Mouse (Mus musculus): ENCODE measurements around the gene Spn. TPM values are rescaled to one million over a fixed set of nuclear protein-coding genes. Genes with fewer than 3 reads are reported as not detected.
"Not testable (repeated sequence)": the region's sequence is repeated elsewhere in the genome, so short reads cannot be mapped to it uniquely, and the experiment has no call there.

The Spn gene
- total RNA-seq (2015) (86.0 and 93.4 TPM in 2 replicates), total RNA-seq (2017) (294 and 316 TPM in 2 replicates)

- peak; percentile 52 for ATAC-seq (replicated peaks; ENCODE audit: poor library complexity)
Observed at GRCm38 (mm10) chr7:127137262-127138017, at the start of gene Spn. TSS of gene Spn (minus strand) at chr7:127137823.

GRCm38 (mm10) chr7:127187351-127187750, 49.7 kb upstream of the Spn start:
- no peak for ATAC-seq (replicated peaks; ENCODE audit: poor library complexity)

GRCm38 (mm10) chr7:127185601-127186000, 48.0 kb upstream of the Spn start:
- ATAC-seq (replicated peaks; ENCODE audit: poor library complexity): peak; percentile 59

GRCm38 (mm10) chr7:127184720-127185119, 47.1 kb upstream of the Spn start:
- no peak for ATAC-seq (replicated peaks; ENCODE audit: poor library complexity)

GRCm38 (mm10) chr7:127183828-127184227, 46.2 kb upstream of the Spn start:
- peak; percentile 64 for ATAC-seq (replicated peaks; ENCODE audit: poor library complexity)

- ATAC-seq (replicated peaks; ENCODE audit: poor library complexity): peak; percentile 77
Observed at GRCm38 (mm10) chr7:127183345-127183744, 45.7 kb upstream of the Spn start.

- not testable (repeated sequence) for ATAC-seq (replicated peaks; ENCODE audit: poor library complexity)
Observed at GRCm38 (mm10) chr7:127181724-127182123, 44.1 kb upstream of the Spn start.

GRCm38 (mm10) chr7:127180783-127181182, 43.2 kb upstream of the Spn start:
- ATAC-seq (replicated peaks; ENCODE audit: poor library complexity): peak; percentile 22; the same call in 1 of the 2 replicates

GRCm38 (mm10) chr7:127176937-127177336, 39.3 kb upstream of the Spn start:
- no peak for ATAC-seq (replicated peaks; ENCODE audit: poor library complexity)

- no peak for ATAC-seq (replicated peaks; ENCODE audit: poor library complexity)
Observed at GRCm38 (mm10) chr7:127166501-127166900, 28.9 kb upstream of the Spn start.

- ATAC-seq (replicated peaks; ENCODE audit: poor library complexity): 0 out of 2 replicates have a peak, but pooled peaks have one; percentile 26
Observed at GRCm38 (mm10) chr7:127165607-127166493, 28.2 kb upstream of the Spn start.

GRCm38 (mm10) chr7:127164002-127164401, 26.4 kb upstream of the Spn start:
- no peak; the same call in 1 of the 2 replicates for ATAC-seq (replicated peaks; ENCODE audit: poor library complexity)

- ATAC-seq (replicated peaks; ENCODE audit: poor library complexity): 0 out of 2 replicates have a peak, but pooled peaks have one; percentile 41
Observed at GRCm38 (mm10) chr7:127162546-127162945, 24.9 kb upstream of the Spn start.

- ATAC-seq (replicated peaks; ENCODE audit: poor library complexity): peak; percentile 87
Observed at GRCm38 (mm10) chr7:127157548-127157947, 19.9 kb upstream of the Spn start.

- no peak for ATAC-seq (replicated peaks; ENCODE audit: poor library complexity)
Observed at GRCm38 (mm10) chr7:127153477-127153876, 15.9 kb upstream of the Spn start.

- ATAC-seq (replicated peaks; ENCODE audit: poor library complexity): no peak
Observed at GRCm38 (mm10) chr7:127152464-127152863, 14.8 kb upstream of the Spn start.

- ATAC-seq (replicated peaks; ENCODE audit: poor library complexity): no peak
Observed at GRCm38 (mm10) chr7:127147901-127148300, 10.3 kb upstream of the Spn start.

GRCm38 (mm10) chr7:127146267-127146603, 8.6 kb upstream of the Spn start:
- no peak for ATAC-seq (replicated peaks; ENCODE audit: poor library complexity)

- no peak for ATAC-seq (replicated peaks; ENCODE audit: poor library complexity)
Observed at GRCm38 (mm10) chr7:127145387-127146266, 8.0 kb upstream of the Spn start.

GRCm38 (mm10) chr7:127144412-127144811, 6.8 kb upstream of the Spn start:
- ATAC-seq (replicated peaks; ENCODE audit: poor library complexity): 0 out of 2 replicates have a peak, but pooled peaks have one; percentile 35

GRCm38 (mm10) chr7:127142666-127143065, 5.0 kb upstream of the Spn start:
- ATAC-seq (replicated peaks; ENCODE audit: poor library complexity): no peak

All from megakaryocyte progenitor cell, adult 5-6 weeks (primary cell).